Mouse (Mus musculus): ENCODE data around the gene Tstd1.

Gene Tstd1

GRCm38 (mm10) chr1:171413608-171414007 is 5.1 kb upstream of the Tstd1 start:
- no peak for DNase-seq (ENCODE audit: low read depth, low spot score)

- DNase-seq (ENCODE audit: low read depth, low spot score) = no peak
Observed at GRCm38 (mm10) chr1:171419291-171419882, 715 bp downstream of the Tstd1 start.

- DNase-seq (ENCODE audit: low read depth, low spot score) = no peak
Observed at GRCm38 (mm10) chr1:171419905-171420304, 1.2 kb downstream of the Tstd1 start.

GRCm38 (mm10) chr1:171422504-171423095 is 3.9 kb downstream of the Tstd1 start:
- no peak for DNase-seq (ENCODE audit: low read depth, low spot score)

- DNase-seq (ENCODE audit: low read depth, low spot score) = no peak
Observed at GRCm38 (mm10) chr1:171424638-171425037, 6.0 kb downstream of the Tstd1 start.

- DNase-seq (ENCODE audit: low read depth, low spot score) = no peak
Observed at GRCm38 (mm10) chr1:171425126-171425525, 6.5 kb downstream of the Tstd1 start.

GRCm38 (mm10) chr1:171432158-171432557 is 13.5 kb downstream of the Tstd1 start:
- no peak for DNase-seq (ENCODE audit: low read depth, low spot score)

- DNase-seq (ENCODE audit: low read depth, low spot score) = no peak
Observed at GRCm38 (mm10) chr1:171435288-171435814, 16.7 kb downstream of the Tstd1 start.

GRCm38 (mm10) chr1:171435974-171436373 is 17.3 kb downstream of the Tstd1 start:
- no peak for DNase-seq (ENCODE audit: low read depth, low spot score)

GRCm38 (mm10) chr1:171437264-171438013 is 18.8 kb downstream of the Tstd1 start, which contains the start of gene F11r:
F11r (plus strand) TSS chr1:171437535.
- peak; percentile 78 for DNase-seq (ENCODE audit: low read depth, low spot score)

GRCm38 (mm10) chr1:171438014-171438670 is 19.5 kb downstream of the Tstd1 start:
- DNase-seq (ENCODE audit: low read depth, low spot score) = no peak

GRCm38 (mm10) chr1:171439072-171439471 is 20.4 kb downstream of the Tstd1 start:
- no peak for DNase-seq (ENCODE audit: low read depth, low spot score)

GRCm38 (mm10) chr1:171440025-171440725 is 21.5 kb downstream of the Tstd1 start:
- DNase-seq (ENCODE audit: low read depth, low spot score) = no peak

- no peak for DNase-seq (ENCODE audit: low read depth, low spot score)
Observed at GRCm38 (mm10) chr1:171441466-171442412, 23.1 kb downstream of the Tstd1 start.

GRCm38 (mm10) chr1:171442413-171442760 is 23.7 kb downstream of the Tstd1 start:
- no peak for DNase-seq (ENCODE audit: low read depth, low spot score)

- no peak for DNase-seq (ENCODE audit: low read depth, low spot score)
Observed at GRCm38 (mm10) chr1:171445050-171445449, 26.4 kb downstream of the Tstd1 start.

- no peak for DNase-seq (ENCODE audit: low read depth, low spot score)
Observed at GRCm38 (mm10) chr1:171446854-171447253, 28.2 kb downstream of the Tstd1 start.

- no peak for DNase-seq (ENCODE audit: low read depth, low spot score)
Observed at GRCm38 (mm10) chr1:171447692-171448091, 29.0 kb downstream of the Tstd1 start.

GRCm38 (mm10) chr1:171450062-171450461 is 31.4 kb downstream of the Tstd1 start:
- no peak for DNase-seq (ENCODE audit: low read depth, low spot score)

- no peak for DNase-seq (ENCODE audit: low read depth, low spot score)
Observed at GRCm38 (mm10) chr1:171451001-171451400, 32.3 kb downstream of the Tstd1 start.

All from CD4-positive helper T cell, adult 2 months (primary cell).